Mouse (Mus musculus): Measurements from ENCODE around the gene Slc5a5.

Gene Slc5a5

DNA sequence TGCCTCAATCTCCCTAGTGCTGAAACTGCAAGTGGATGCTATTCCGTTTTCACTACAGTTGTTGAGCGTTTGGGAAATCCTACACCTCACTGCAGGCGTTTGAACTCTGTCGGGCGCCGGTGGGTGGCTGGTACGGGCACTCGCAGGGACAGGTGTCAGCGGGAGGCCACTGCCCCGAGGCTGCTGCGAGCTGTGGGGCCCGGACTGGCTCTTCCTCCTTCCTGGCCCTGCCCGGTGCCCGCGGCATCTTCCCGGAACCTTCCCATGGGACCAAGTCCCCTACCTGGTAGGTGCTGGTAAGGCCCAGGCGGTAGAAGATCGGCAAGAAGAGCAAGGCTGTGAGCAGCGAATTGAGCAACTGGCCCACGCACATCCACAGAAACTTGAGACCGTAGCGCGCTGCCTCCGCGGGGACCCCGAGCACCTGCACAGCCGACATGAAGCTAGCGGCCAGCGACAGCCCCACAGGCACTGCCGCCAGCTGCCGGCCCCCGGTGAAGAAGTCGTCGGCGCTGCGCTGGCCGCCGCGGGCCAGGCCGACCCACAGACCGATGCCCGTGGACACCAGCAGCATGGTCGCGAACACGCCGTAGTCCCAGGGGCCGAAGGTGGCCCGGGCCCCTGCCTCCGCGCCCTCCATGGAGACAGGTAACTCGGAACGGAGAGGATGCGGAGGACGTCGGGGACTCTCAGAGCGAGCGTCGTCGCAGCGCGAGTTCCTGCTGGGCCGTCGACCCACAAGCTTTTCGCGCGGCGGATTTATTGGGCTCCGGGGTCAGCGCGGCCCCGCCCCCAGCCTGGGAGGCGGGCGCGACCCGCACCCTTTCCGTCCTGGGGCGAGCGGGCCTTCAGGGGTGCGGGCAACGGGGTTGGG, at the start of gene Slc5a5:
Gene Slc5a5, minus strand, starts transcription at position 736 of the 874 bp plus-strand sequence.
- DNase-seq, result peak; percentile 39

DNA sequence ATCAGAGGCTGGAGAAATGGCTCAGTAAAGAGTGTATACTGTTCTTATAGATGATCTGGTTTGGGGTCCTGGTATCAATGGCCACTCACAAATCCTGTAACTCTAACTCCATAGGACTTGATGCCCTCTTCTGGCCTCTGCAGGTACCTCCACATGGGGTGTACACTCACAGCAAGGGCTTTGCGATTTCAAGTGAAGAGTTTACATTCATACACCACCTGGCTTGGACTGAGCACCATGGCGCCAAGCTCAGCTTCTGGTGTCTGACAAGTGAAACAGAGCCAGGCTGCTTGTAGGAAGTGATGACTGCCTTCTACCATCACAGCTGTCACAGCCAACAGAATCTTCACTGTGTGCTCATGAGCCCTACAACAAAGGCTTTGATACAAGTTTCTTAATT, 48.9 kb upstream of the Slc5a5 start:
- no peak for DNase-seq

DNA sequence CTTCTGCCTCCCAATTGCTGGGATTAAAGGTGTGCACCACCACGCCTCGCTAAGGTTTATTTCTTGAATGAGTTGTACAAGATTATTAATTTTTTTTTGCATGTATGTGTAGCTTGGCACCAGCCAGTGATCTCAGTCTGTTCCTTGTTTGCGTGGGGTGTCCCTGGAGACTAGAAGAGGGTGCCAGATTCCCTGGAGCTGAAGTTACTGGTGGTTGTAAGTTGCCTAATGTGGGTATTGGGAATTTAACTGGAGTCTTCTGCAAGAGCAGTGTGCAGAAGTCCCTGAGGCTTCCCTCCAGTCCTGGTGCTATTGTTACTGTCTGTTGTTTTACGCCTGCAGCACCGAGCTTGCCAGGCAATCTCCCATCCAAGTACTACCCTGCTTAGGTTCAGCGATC, 44.6 kb upstream of the Slc5a5 start:
- DNase-seq, result no peak

DNA sequence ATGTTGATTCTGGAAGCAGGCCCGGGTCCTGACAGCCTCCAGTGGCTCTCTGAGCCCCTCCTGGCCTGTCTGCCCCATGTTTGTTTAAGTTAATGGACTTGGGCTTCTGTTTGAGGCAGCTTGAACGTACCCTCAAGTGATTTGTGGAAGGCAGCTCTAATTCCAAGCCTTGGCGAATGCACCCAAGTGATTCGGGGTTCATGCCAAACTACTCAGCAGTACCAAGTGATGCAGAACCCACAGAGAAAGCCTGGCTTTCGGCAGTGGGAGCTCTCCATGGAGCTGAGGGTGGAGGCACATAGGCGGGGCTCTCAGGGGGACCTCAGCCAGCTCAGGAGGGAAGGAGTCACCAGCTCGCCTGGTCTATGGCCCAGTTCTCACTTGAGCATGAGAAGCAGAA, 42.2 kb upstream of the Slc5a5 start:
- no peak for DNase-seq

DNA sequence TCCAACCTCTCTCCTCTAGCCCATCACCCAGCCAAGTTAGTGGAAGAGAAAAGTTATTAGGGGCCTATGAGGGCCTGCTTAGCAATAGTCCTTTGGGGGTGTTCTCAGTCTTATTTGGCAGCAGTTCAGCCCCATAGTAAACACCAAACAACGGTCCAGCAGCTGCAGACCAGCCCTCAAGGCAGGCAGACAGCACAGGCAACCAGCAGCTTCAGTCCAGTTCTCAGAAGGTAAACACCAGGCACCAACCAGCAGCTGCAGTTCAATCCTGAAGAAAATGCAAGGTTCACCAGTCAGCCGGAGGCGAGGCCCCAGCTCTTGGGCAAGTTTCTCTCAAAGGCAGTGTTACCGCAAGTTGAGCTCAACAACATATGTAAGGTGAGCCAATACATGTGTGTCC, 40.5 kb upstream of the Slc5a5 start:
- no peak for DNase-seq

DNA sequence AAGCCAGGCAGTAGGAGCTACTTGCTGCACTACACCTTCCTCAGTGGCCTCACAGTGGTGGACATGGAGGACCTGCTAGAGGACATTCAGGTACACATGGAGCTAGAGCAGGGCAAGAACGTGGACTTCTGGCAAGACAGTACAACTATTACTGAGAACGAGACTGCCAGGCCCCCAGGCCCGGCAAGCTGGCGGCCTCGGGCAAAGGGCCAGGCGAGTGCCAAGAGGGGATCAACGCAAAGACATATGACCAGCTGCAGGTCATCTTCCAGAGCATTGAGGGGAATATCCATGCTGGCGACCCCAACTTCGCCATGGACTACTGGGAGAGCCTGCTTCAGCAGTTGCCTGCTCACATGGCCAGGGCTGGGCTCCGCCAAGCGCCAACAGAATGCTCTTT, 39.2 kb upstream of the Slc5a5 start:
- no peak for DNase-seq

DNA sequence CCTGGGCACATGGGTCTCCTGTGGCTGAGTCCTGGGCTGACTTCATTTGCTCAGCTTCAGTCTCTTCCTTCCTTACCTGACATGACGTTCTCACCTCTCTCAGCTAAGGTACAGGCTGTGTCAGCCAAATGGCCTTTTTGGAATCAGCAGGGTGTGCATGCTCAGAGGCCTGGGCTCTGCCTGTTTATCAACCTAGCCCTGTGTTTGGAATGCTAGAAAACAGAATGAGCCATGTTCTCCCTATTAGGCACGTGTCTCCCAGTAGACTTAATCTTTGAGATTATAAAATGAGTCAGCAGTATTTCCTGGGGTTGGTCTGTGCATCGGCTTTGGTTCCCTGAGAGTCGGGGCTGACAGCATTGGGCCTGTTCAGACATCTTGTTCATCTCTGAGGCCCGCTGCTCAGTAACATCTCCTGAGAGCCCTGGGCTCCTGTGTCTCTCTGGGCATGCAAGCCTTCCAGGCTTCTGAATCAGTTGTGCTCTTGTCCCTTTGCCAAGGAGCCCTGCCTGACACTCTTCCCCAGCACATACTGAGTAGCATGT, 36.3 kb upstream of the Slc5a5 start:
- DNase-seq, result no peak

DNA sequence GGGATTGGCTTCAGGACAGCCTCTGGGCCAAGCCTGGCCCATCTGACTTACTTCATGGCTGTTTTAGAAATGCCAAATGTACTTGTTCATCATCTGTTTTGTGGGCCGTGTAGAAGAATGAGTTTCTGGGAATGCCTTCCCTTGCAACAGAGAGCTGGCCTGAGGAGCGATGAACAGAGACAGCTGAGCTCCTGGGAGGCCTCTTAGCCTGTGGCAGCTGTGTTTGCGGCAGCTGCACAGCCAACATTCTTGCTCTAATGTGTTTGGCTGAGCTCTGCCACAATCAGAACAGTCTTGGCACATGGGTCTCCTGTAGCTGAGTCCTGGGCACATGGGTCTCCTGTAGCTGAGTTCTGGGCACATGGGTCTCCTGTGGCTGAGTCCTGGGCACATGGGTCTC, 35.5 kb upstream of the Slc5a5 start:
- no peak for DNase-seq

DNA sequence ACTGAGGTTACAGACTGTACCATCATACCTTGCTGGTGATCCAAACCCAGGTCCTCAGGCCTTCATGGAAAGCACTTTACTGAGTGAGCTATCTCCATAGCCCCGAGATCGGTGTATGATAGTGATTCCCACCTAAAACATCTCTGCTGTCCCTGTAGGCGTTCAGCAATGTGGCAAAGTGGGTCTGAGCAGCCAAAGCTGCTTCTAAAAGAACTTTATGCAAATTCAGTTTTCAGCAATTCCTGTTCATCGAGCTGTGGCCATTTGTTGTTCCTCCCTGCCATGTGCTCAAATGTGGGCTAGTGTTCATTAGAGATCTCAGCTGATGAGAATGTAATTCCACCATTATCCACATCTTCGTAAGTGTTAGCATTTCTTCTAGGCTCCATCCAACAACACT, 33.8 kb upstream of the Slc5a5 start:
- DNase-seq, result no peak

DNA sequence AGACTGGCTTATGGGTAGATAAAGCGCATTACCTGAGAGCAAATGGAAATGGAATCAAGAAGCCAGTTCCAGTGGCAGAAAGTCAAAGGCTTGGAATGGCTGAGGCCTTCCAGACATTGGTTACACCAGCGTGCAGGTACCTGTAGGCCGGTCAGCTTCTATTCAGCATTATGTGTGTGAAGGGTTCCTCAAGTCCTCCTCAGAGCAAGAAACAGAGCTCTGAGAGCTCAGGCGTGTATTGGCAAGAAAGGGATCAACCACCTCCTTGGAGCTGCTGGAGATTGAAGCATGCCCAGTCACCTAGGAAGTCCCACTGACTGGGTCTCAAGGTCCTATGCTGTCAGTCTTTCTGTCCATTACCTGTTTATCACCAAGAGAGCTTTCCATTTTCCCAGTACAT, 33.2 kb upstream of the Slc5a5 start:
- no peak for DNase-seq

DNA sequence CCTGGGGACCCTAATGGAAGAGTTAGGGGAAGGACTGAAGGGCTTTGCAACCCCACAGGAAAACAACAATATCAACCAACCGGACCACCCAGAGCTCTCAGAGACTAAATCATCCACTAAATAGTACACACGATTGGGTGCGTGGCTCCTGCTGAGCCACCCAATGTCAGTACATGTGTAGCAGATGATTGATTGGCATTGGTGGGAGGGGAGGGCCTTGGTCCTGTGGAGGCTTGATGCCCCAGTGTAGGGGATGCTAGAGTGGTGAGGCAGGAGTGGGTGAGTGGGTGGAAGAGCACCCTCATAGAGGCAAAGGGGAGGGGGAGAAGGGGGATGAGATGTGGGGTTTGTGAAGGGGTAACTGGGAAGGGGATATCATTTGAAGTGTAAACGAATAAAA, 31.6 kb upstream of the Slc5a5 start:
- DNase-seq, result no peak

DNA sequence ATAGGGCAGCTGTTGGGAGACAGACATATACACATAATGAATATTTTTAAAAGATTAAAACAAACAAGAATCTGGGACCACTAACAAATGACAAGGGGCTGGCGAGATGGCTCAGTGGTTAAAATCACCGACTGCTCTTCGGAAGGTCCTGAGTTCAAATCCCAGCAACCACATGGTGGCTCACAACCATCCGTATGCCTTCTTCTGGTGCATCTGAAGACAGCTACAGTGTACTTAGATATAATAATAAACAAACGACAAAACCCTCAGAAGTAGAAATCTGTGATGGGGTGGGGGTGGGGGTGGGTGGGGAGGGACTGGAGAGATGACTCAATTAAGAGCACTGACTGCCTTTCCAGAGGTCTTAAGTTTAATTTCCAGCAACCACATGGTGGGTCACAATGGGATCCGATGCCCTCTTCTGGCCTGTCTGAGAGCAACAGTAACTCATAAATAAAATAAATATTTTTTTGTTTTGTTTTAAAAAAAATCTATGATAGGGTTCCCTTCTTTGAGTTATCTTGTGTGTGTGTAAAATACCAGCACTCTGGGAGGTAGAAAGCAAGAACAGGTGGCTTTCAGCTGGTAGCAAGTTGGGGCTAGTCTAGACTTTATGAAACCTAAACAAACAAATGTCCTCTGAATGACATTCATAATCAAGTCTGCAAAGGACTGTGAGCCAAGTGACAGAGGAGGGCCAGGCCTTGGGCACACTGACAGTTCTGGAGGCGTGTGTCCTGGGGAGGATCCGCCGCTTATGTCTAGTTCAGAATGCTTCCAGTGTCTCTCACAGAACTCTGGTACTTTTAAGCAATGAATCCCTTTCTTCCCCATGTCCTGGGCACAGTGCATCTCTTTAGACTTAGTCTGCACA, 27.7 kb upstream of the Slc5a5 start:
- DNase-seq, result no peak

DNA sequence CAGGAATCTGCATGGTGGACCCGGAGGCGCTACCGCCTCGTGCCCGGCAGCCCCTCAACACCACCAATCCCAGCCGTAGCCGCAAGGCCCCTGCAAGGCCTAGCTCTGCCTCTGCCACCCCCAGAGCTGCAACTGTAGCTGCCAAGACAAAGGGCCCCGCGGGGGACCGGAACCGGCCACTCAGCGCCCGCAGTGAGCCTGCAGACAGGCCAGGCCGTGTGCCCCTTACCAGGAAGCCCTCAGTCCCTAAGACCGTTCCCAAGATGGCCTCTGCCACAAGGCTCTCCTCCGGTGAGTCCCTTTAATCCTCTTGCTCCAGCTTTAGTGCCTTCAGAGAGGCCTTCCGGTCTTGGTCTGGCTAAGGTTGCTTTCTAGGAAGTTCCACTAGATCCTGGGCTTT, 22.1 kb upstream of the Slc5a5 start:
- peak; percentile 14 for DNase-seq

DNA sequence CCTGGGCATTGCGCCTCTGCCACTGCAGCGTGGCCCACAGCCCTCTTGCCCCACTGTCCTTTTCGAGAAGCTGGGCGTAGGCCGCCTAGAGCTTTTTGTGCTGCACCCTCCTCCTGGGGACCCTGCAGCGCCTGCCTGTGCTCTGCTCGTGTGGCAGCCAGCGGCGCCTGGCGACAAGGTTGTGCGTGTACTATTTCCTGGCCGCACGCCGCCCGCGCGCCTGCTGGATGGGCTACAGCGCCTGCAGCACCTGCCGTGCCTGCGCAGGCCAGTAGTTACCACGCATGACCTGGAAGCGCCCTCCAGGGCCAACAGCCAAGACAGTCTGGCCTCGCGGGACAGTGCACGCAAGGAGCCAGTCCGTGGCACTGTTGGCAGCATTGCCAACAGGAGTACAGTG, 21.0 kb upstream of the Slc5a5 start:
- peak; percentile 32 for DNase-seq

DNA sequence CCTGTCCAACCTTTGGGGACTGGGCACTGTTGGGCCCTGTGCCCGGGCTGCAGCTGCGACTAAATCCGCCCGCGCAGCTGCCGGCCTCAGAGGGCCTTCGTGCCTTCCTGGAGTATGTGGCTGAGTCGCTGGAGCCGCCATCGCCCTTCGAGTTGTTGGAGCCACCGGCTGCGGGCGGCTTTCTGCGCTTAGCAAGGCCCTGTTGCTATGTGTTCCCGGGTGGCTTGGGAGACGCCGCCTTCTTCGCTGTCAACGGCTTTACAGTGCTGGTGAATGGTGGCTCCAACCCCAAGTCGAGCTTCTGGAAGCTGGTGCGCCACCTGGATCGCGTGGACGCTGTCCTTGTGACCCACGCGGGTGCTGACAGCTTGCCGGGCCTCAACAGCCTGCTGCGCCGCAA, 20.4 kb upstream of the Slc5a5 start:
- DNase-seq, result peak; percentile 30

DNA sequence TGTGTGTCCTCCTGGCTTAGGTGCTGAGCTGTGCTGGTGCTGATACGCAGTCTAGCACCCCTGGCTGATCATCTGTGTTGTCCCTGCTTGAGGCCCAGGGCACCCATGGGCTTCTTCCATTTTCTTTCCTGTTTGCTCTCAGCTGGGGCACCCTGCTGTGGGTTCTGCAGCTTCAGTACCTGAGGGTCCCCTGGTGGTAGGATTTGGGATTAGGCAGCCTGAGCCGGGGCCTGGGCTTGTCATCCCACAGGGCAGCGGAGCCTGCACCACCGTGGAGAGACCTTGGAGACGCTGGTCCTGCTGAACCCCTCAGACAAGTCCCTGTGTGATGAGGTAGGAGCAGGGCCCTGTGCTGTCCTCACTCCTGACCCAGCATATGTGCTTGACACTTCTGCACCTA, 19.0 kb upstream of the Slc5a5 start:
- peak; percentile 21 for DNase-seq

DNA sequence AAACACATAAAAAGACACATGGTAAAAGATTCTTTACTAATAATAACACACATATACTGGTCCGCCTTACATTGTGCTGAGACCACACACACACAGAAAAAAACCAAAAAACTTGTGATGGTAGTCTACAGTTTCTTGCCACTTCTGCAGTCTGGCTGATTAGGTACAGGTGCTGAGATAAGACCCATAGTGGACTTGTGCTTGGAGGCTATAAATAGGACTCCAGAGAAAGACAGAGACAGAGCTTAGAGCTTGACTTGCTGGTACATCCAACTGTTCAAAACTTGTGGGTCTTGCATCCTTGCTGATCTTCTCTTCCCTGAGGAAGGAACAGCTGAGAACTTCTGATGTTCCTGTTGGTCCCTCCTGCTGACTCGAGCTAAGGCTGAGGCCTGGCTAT, 15.0 kb upstream of the Slc5a5 start:
- DNase-seq, result no peak

DNA sequence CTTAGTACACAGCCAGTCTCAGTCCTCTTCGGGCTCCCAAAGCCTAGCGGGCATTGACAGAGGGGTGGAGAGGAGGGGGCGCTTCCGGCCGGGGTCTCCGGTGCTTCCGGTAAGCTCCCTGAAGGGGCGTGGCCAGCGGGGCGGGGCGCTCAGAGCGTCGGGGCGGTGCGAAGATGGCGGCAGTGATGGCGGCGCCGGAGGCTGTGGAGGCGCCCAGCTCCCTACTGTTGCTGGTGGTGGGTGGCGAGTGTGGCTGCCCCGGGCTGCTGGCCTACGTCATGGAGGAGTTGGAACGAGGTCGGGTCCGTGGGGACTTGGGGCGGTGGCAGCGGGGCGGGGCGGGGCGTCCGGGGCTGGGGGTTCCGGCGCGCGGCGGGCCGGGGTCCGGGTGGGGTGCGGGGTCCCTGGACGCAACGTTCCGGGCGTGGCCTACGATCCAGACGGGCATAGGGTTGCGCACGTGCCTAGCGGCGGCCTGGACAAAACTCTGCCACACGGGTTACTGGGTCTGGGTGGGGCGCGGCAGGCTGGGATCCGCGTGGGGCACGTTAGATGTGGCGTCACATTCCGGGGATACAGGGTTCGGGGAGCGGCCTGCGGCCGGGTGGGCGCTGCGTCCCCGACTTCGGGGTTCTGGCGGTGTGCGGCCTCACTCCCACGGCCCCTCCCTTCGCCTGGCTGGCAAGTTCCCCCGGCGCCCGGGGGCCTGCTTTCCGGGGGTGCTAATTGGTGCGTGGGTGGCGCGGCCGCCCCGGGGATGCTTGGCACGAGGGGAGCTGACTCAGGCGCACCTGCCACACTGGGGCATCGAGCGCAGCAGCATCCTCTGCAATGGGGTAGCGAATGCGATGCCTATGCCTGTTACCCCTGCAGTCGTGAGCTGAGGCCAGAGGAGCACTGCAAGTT, 13.5 kb upstream of the Slc5a5 start, which contains the start of gene Map1s:
Gene Map1s, plus strand, starts transcription at position 102 of the 906 bp plus-strand sequence.
- peak; percentile 85 for DNase-seq

DNA sequence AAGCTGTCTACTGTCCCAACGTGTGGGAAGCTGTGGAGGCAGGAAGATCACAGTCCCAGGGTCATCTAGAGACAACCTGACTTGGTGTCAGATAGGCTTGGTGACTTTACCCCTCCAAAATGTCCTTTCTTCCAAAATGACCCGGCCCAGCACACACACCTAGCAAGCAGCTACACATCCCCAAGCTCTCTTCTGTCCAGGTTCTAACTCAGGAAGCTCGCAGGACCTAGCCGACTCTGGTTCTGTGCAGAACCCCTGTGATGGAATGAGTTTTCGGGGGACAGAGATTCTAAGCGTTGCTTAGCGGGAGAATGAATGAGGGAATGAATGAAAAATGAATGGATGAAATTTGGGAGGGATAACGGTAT, 12.9 kb upstream of the Slc5a5 start:
- peak; percentile 16 for DNase-seq

DNA sequence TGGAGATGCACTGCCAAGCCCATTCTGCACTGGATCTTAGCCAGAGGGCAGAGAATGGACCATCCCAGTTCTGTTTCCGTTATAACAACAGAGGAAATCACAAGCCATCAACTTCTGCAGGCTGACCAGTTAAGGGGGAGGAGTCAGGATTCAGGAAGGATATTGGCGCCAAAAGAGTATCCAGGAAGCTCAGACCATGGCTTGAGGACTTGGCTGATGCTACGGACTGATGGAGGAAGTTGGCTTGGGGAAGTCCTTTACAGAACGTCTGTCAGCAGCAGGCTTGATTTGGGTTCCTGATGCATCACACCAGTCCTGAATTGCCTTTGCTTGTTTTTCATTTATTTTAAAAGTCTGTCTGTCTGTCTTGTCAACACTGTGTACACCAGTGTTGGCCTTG, 12.0 kb upstream of the Slc5a5 start:
- DNase-seq, result peak; percentile 20

DNA sequence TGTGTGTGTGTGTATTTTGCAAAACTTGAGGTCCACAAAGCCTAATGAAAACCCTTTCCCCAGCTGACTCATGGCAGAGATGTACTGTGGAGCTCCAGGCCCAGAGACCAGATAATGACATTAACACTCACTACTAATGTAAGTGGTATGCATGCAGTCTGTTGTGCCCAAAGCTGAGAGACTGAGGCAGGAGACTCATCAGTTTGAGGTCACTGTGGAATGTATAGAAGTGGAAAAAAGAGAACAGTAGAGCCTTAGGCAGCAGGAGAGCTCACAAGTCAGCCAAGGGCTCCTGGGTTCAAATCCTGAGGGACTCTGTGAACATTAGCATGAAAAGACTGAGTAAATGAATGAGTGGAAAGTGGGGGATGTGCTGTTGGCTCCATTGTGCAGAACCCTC, 11.0 kb upstream of the Slc5a5 start:
- no peak for DNase-seq

DNA sequence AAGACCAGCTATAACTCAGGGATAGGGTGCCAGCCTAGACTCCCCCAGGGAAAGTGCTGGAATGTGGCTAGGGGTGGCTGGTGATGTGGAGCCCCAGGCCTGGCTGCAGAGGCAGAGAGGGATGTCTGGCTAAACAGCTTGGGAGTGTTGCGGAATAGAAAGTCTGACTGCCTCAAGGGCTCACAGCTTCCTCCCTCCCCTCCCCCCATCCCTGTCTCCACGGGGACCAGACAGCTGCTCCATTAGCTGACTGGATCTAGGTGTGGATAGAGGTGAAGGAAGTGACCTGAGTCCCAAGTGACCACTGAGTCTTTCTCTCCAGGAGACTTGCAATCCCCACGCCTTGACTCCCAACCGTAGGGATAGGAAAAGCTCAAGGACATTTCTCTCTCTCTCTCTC, 10.6 kb upstream of the Slc5a5 start:
- DNase-seq, result no peak

DNA sequence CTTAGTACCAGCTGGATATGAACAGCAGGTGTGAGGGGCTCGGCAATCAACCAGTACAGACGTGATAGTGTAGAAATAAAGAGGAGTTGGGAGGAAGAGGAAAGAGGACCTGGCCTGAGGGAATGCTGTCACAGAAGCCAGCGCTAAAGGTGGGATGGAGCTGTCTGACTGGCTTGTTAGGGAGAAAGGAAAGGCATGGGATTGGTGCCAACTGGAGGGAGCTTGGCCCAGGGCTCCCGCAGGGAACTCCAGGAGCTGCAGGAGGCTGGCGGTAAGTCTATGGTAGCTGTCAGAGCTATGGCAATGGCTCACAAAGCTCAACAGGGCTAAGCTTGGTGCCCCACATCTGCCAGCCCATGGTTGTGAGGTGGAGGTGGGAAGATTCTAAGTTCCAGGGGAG, 9.7 kb upstream of the Slc5a5 start:
- DNase-seq, result peak; percentile 25
